Mouse (Mus musculus): ENCODE measurements around the gene Metrn. TPM values are rescaled to one million over a fixed set of nuclear protein-coding genes. Genes with fewer than 3 reads are reported as not detected.
A peak's percentile ranks its signal among the peaks of the same experiment; 100 is the strongest.

Metrn gene
- polyA plus RNA-seq, 1 experiment = 29.6 TPM

DNA sequence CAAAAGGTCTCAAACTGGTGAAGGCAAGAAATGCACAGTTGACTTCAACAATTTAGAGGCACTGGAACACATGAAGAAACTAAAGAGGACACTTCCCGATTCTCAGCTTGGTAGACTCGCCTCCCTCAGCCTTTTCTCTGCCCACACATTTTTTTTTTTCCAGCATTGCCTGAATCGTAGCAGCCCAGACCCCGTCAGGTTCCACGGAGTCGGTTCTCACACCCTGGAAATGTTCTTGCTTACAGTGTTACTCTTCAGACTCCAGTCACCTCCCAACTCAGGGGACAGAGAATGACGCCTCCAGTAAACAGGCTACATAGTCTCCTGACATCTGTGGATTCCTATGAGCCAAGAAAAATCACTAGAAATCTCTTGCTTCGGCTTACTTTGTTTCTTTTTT is 36.8 kb downstream of the Metrn start:
- H3K27ac ChIP-seq (ENCODE audit: insufficient read depth, low read length) = no peak overlapping the region
- H3K4me3 ChIP-seq (ENCODE audit: low read depth, low read length) = no peak overlapping the region
- H3K27me3 ChIP-seq (ENCODE audit: control insufficient read depth, insufficient read depth, low read length, poor library complexity, severe bottlenecking) = no peaks in the 10 kb centered on the region
- no peaks in the 10 kb centered on the region for H3K9me3 ChIP-seq (replicated peaks; ENCODE audit: control insufficient read depth, insufficient read depth, low read length, poor library complexity, severe bottlenecking)
- H3K9ac ChIP-seq (ENCODE audit: low read depth, poor library complexity, severe bottlenecking) = no peak overlapping the region
- no peaks in the 10 kb centered on the region for H3K36me3 ChIP-seq (ENCODE audit: control insufficient read depth, insufficient read depth, low read length, poor library complexity, severe bottlenecking)
- TF ChIP-seq EP300 (IDR thresholded peaks at IDR 0.05; ENCODE audit: insufficient read depth, low read depth, low read length) (no peak), POLR2A (IDR thresholded peaks at IDR 0.05; ENCODE audit: insufficient read depth, low read length) (no peak), CTCF (IDR thresholded peaks at IDR 0.05; ENCODE audit: low read depth, low read length) (no peak)
- H3K4me1 ChIP-seq (ENCODE audit: control insufficient read depth, insufficient read depth, low read length) = peaks cover 18% of the 10 kb centered on the region

DNA sequence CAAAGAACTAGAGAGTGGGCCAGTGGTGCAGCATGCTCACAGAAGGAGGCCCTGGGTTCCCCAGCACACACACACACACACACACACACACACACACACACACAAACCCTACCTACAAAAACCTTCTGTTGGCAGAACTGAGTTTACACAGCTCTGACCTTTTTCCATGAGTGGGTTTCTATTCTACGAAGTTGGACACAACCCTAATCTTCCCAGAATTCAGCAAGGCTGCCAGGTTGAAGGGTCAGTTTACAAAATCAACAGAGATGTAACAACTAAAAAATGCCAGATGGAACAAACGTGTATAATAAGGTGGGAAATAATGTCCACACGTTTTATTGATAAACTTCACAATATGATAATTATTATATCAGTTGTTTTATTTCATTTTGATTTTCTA is 39.2 kb downstream of the Metrn start:
- TF ChIP-seq EP300 (IDR thresholded peaks at IDR 0.05; ENCODE audit: insufficient read depth, low read depth, low read length) = no peak
- TF ChIP-seq CTCF (IDR thresholded peaks at IDR 0.05; ENCODE audit: low read depth, low read length) = no peak
- no peak for TF ChIP-seq POLR2A (IDR thresholded peaks at IDR 0.05; ENCODE audit: insufficient read depth, low read length)
- H3K27ac ChIP-seq (ENCODE audit: insufficient read depth, low read length) = peak overlapping the region; percentile 70
- H3K4me3 ChIP-seq (ENCODE audit: low read depth, low read length) = no peak overlapping the region
- H3K9me3 ChIP-seq (replicated peaks; ENCODE audit: control insufficient read depth, insufficient read depth, low read length, poor library complexity, severe bottlenecking) = no peaks in the 10 kb centered on the region
- H3K27me3 ChIP-seq (ENCODE audit: control insufficient read depth, insufficient read depth, low read length, poor library complexity, severe bottlenecking) = no peaks in the 10 kb centered on the region
- peaks cover 23% of the 10 kb centered on the region for H3K4me1 ChIP-seq (ENCODE audit: control insufficient read depth, insufficient read depth, low read length)
- H3K9ac ChIP-seq (ENCODE audit: low read depth, poor library complexity, severe bottlenecking) = no peak overlapping the region
- H3K36me3 ChIP-seq (ENCODE audit: control insufficient read depth, insufficient read depth, low read length, poor library complexity, severe bottlenecking) = no peaks in the 10 kb centered on the region

DNA sequence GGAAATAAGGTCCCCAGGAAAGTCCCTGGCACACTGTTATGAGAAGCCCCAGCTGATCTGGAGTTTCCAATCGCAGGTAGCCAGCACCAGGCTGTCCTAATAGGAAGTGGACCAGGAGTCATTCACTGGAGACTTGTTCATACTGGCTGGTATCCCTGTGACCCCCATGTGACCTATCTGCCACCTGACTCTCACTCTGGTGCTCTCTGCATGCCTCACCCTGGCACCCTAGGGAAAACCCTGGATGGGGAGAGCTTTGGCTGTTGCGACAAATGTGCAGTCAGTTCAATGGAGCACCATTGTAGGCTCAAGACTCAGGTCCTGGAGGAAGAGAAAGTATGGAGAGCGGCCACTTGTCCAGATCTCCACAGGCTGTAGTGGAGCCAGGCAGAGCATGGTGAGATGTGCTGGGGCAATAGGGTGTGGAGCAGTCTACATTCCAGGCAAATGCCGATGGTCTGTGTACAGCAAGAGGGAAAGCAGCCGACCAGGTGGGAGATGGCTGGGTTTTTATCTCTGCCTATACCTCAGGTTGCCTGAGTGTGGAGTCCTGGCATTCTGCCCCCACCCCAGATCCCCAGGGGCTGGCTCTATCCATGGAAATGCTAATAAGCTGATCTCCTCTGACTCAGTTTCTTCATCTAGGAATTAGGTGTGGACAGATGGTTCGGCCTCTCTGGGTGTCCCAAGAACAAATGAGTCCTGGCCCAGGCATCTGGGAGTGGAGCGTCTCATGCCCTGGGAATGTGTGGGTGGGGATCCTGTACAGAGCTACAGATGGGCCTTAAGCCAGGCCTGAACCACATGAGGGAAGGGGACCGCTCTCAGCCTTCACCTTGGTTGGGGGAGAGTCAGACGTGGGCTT is 40.3 kb downstream of the Metrn start:
- H3K27ac ChIP-seq (ENCODE audit: insufficient read depth, low read length) = peak overlapping the region; percentile 94
- no peaks in the 10 kb centered on the region for H3K36me3 ChIP-seq (ENCODE audit: control insufficient read depth, insufficient read depth, low read length, poor library complexity, severe bottlenecking)
- peak; percentile 86 for TF ChIP-seq EP300 (IDR thresholded peaks at IDR 0.05; ENCODE audit: insufficient read depth, low read depth, low read length)
- TF ChIP-seq CTCF (IDR thresholded peaks at IDR 0.05; ENCODE audit: low read depth, low read length) = no peak
- H3K4me3 ChIP-seq (ENCODE audit: low read depth, low read length) = no peak overlapping the region
- H3K9me3 ChIP-seq (replicated peaks; ENCODE audit: control insufficient read depth, insufficient read depth, low read length, poor library complexity, severe bottlenecking) = no peaks in the 10 kb centered on the region
- H3K27me3 ChIP-seq (ENCODE audit: control insufficient read depth, insufficient read depth, low read length, poor library complexity, severe bottlenecking) = no peaks in the 10 kb centered on the region
- peaks cover 18% of the 10 kb centered on the region for H3K4me1 ChIP-seq (ENCODE audit: control insufficient read depth, insufficient read depth, low read length)
- no peak overlapping the region for H3K9ac ChIP-seq (ENCODE audit: low read depth, poor library complexity, severe bottlenecking)

DNA sequence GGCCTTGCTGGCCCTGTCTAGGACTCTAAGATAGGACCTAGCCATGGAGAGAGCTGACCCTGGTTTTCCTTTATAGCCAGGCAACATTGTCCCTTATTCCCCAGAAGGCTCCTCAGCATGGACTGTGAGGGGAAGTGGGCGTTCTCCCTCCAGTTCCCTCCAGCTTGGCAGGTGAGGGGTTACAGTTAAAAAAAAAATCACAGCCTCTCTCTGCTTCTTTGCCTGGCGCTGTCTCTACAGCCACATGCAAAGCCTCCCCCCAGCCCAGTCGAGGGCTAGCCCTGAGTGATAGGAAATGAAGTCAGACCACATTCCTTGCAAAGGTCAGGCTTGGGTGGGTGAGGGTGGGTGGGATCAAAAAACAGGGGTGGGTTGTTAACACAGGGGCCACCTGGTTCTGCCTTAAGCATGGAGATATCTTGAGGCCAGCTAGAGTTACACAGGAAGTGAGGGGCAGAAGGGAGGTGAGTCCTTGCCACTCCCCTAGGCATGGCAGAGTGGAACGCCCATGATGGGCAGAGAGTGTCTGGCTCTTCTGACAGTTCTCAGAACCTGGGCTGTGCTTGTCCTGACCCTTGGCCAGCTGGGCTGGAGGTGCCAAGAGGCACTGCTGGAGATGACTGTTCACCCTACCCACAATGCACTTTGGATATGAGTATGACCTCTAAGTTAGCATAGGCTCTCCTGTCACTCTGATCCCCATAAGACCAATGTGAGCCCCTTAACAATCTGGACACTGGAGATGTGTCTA is 41.1 kb downstream of the Metrn start:
- Histone ChIP-seq H3K36me3 (ENCODE audit: control insufficient read depth, insufficient read depth, low read length, poor library complexity, severe bottlenecking) (no peaks in the 10 kb centered on the region), H3K4me3 (ENCODE audit: low read depth, low read length) (no peak overlapping the region), H3K9me3 (replicated peaks; ENCODE audit: control insufficient read depth, insufficient read depth, low read length, poor library complexity, severe bottlenecking) (no peaks in the 10 kb centered on the region), H3K27ac (ENCODE audit: insufficient read depth, low read length) (peak overlapping the region; percentile 94), H3K9ac (ENCODE audit: low read depth, poor library complexity, severe bottlenecking) (no peak overlapping the region; the same call in 1 of the 2 replicates), H3K4me1 (ENCODE audit: control insufficient read depth, insufficient read depth, low read length) (peaks cover 18% of the 10 kb centered on the region), H3K27me3 (ENCODE audit: control insufficient read depth, insufficient read depth, low read length, poor library complexity, severe bottlenecking) (no peaks in the 10 kb centered on the region)
- TF ChIP-seq POLR2A (IDR thresholded peaks at IDR 0.05; ENCODE audit: insufficient read depth, low read length) (no peak), CTCF (IDR thresholded peaks at IDR 0.05; ENCODE audit: low read depth, low read length) (no peak), EP300 (IDR thresholded peaks at IDR 0.05; ENCODE audit: insufficient read depth, low read depth, low read length) (peak; percentile 92)

DNA sequence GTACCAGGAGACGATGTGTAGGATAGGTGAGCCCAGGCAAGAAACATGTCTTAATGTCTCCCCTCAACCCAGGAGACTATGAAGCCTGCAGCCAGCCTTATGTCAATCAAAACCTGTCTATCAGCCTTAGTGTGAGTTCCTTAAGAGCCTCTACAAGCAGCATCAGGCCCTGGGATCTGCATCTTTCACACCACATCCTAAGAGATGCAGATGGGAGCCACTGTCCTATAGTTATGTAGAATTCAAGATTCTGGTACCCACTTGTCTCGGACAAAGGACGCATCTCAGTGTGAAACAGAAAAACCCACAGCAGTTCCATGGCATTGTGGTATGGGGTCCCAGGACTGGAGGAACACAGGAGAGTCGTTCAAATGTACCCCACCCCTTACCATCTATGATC is 41.9 kb downstream of the Metrn start:
- Histone ChIP-seq H3K27me3 (ENCODE audit: control insufficient read depth, insufficient read depth, low read length, poor library complexity, severe bottlenecking) (no peaks in the 10 kb centered on the region), H3K9me3 (replicated peaks; ENCODE audit: control insufficient read depth, insufficient read depth, low read length, poor library complexity, severe bottlenecking) (no peaks in the 10 kb centered on the region), H3K4me3 (ENCODE audit: low read depth, low read length) (no peak overlapping the region), H3K4me1 (ENCODE audit: control insufficient read depth, insufficient read depth, low read length) (peaks cover 18% of the 10 kb centered on the region), H3K36me3 (ENCODE audit: control insufficient read depth, insufficient read depth, low read length, poor library complexity, severe bottlenecking) (no peaks in the 10 kb centered on the region), H3K27ac (ENCODE audit: insufficient read depth, low read length) (peak overlapping the region; percentile 65), H3K9ac (ENCODE audit: low read depth, poor library complexity, severe bottlenecking) (no peak overlapping the region; the same call in 1 of the 2 replicates)
- TF ChIP-seq EP300 (IDR thresholded peaks at IDR 0.05; ENCODE audit: insufficient read depth, low read depth, low read length) (no peak), CTCF (IDR thresholded peaks at IDR 0.05; ENCODE audit: low read depth, low read length) (no peak), POLR2A (IDR thresholded peaks at IDR 0.05; ENCODE audit: insufficient read depth, low read length) (no peak)

DNA sequence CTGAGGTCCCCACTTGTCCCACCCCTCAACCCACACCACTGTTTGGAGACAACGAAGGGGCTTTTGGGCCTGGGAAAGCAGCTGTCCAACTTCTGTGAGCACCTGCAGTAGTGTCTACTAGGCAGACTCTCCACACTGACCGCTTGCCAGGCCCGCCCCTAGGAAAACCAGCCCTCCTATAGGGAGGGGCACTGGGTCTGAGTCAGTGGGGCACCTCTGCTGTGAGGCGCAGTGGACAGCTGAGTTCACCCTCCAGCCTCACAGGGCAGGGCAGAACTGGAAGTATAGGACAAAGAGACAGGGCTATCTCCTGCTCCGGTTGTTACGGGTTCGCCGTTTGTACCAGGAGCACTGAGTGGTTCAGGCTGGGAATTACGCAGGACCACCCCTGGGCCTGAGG is 42.7 kb downstream of the Metrn start, which contains the start of gene Msln:
Gene Msln, minus strand, starts transcription at position 138 of the 400 bp plus-strand sequence.
- TF ChIP-seq EP300 (IDR thresholded peaks at IDR 0.05; ENCODE audit: insufficient read depth, low read depth, low read length) = no peak
- TF ChIP-seq CTCF (IDR thresholded peaks at IDR 0.05; ENCODE audit: low read depth, low read length) = no peak
- TF ChIP-seq POLR2A (IDR thresholded peaks at IDR 0.05; ENCODE audit: insufficient read depth, low read length) = no peak
- Histone ChIP-seq H3K27ac (ENCODE audit: insufficient read depth, low read length) (peak within 1 kb of the TSS; percentile 65), H3K9ac (ENCODE audit: low read depth, poor library complexity, severe bottlenecking) (no peak within 1 kb of the TSS; the same call in 1 of the 2 replicates)

More for the DNA sequence above, 42.7 kb downstream of the Metrn start, which contains the start of gene Msln:
- Histone ChIP-seq H3K4me1 (ENCODE audit: control insufficient read depth, insufficient read depth, low read length) (peaks cover 18% of the 10 kb centered on the region), H3K36me3 (ENCODE audit: control insufficient read depth, insufficient read depth, low read length, poor library complexity, severe bottlenecking) (no peaks in the 10 kb centered on the region), H3K9me3 (replicated peaks; ENCODE audit: control insufficient read depth, insufficient read depth, low read length, poor library complexity, severe bottlenecking) (no peaks in the 10 kb centered on the region), H3K27me3 (ENCODE audit: control insufficient read depth, insufficient read depth, low read length, poor library complexity, severe bottlenecking) (no peaks in the 10 kb centered on the region), H3K4me3 (ENCODE audit: low read depth, low read length) (no peak within 1 kb of the TSS)

All from ES-Bruce4 (cell line).